Mouse (Mus musculus) liver, embryonic 12.5 days (tissue): ENCODE results near the gene Mtif2. TPM values are rescaled to one million over a fixed set of nuclear protein-coding genes. Genes with fewer than 3 reads are reported as not detected.

Experiments
- ATAC-seq: fragments of 200-750 bp; cut with Nextera tagmentation; 2 replicates; pipeline ENCODE4 v1.8.0; 2017; ENCODE audit warnings: moderate number of reproducible peaks, mild to moderate bottlenecking, moderate library complexity
- H3K27ac ChIP-seq: fragments of 300-500 bp; sonication (generic); 2 replicates; pipeline ENCODE4 v1.5.1; 2016; ENCODE audit warnings: mild to moderate bottlenecking
- H3K27me3 ChIP-seq: fragments of 300-500 bp; sonication (generic); replicated peaks from 2 replicates; pipeline ENCODE4 v1.6.1; 2016; ENCODE audit warnings: mild to moderate bottlenecking, moderate library complexity
- H3K36me3 ChIP-seq: fragments of 300-500 bp; sonication (generic); 2 replicates; pipeline ENCODE4 v1.6.1; 2016; ENCODE audit warnings: mild to moderate bottlenecking, moderate library complexity
- H3K4me1 ChIP-seq: fragments of 300-500 bp; sonication (generic); 2 replicates; pipeline ENCODE4 v1.6.1; 2016
- H3K4me2 ChIP-seq: fragments of 300-500 bp; sonication (generic); 2 replicates; pipeline ENCODE4 v1.6.1; 2016; ENCODE audit warnings: mild to moderate bottlenecking, moderate library complexity
- H3K4me3 ChIP-seq: fragments of 300-500 bp; sonication (generic); 2 replicates; pipeline ENCODE4 v1.5.1; 2016; ENCODE audit warnings: mild to moderate bottlenecking, moderate library complexity
- H3K9ac ChIP-seq: fragments of 300-500 bp; sonication (generic); 2 replicates; pipeline ENCODE4 v1.6.1; 2016; ENCODE audit warnings: mild to moderate bottlenecking, moderate library complexity
- H3K9me3 ChIP-seq: fragments of 300-500 bp; sonication (generic); replicated peaks from 2 replicates; pipeline ENCODE4 v1.6.1; 2016; ENCODE audit warnings: mild to moderate bottlenecking, moderate library complexity
- WGBS: fragments of 180-500 bp; shearing (Covaris S2); methylation state at CpG from one replicate; pipeline ENCODE4 v1.1.7; 2016; ENCODE audit not compliant: insufficient replicate concordance; 5-methylcytosine and 5-hydroxymethylcytosine counted together
- polyA plus RNA-seq: library from polyadenylated mRNA; unstranded; fragments of >200 nt; fragmentation: Nextera tagmentation; extraction: Ambion mirVana; gene quantifications from 2 replicates; pipeline ENCODE4 v1.2.1, GENCODE M21; 2016

The Mtif2 gene
- polyA plus RNA-seq, 1 experiment from 2014 or later, result 36.2 TPM

GRCm38 (mm10) chr11:29571536-29571935 lies 45.3 kb downstream of the Mtif2 start:
- Histone ChIP-seq H3K36me3 (no peaks in the 10 kb centered on the region), H3K4me2 (no peak overlapping the region), H3K4me3 (no peak overlapping the region), H3K9me3 (no peaks in the 10 kb centered on the region), H3K27me3 (no peaks in the 10 kb centered on the region), H3K9ac (no peak overlapping the region), H3K4me1 (no peaks in the 10 kb centered on the region), H3K27ac (no peak overlapping the region)
- no peak for ATAC-seq
- WGBS, result 42% methylated on average over 3 of the region's 3 CpGs

- no peak overlapping the region for H3K27ac ChIP-seq
- no peaks in the 10 kb centered on the region for H3K36me3 ChIP-seq
- no peaks in the 10 kb centered on the region for H3K27me3 ChIP-seq
- H3K9me3 ChIP-seq, result no peaks in the 10 kb centered on the region
- H3K4me2 ChIP-seq, result no peak overlapping the region
- H3K4me1 ChIP-seq, result no peaks in the 10 kb centered on the region
- 62% methylated on average over 2 of the region's 2 CpGs for WGBS
- H3K9ac ChIP-seq, result no peak overlapping the region
- H3K4me3 ChIP-seq, result no peak overlapping the region
- ATAC-seq, result no peak
Measured at GRCm38 (mm10) chr11:29572656-29573055, 46.4 kb downstream of the Mtif2 start.

- H3K4me1 ChIP-seq, result no peaks in the 10 kb centered on the region
- no peak overlapping the region for H3K9ac ChIP-seq
- H3K4me3 ChIP-seq, result no peak overlapping the region
- no peaks in the 10 kb centered on the region for H3K36me3 ChIP-seq
- H3K27me3 ChIP-seq, result no peaks in the 10 kb centered on the region
- no peak overlapping the region for H3K4me2 ChIP-seq
- no peak for ATAC-seq
- H3K27ac ChIP-seq, result no peak overlapping the region
- H3K9me3 ChIP-seq, result no peaks in the 10 kb centered on the region; the same call in 1 of the 2 replicates
Measured at GRCm38 (mm10) chr11:29579610-29580009, 53.4 kb downstream of the Mtif2 start.

Other genes starting within 250 kb of the Mtif2 start
- gene Ccdc88a, start 152.8 kb upstream of the Mtif2 start, polyA plus RNA-seq, result 8.2 and 10.1 TPM in 2 replicates
- gene Prorsd1, start 11.4 kb upstream of the Mtif2 start, polyA plus RNA-seq, result 31.4 and 32.1 TPM in 2 replicates
- 0.21 and 0.23 TPM in 2 replicates for gene Clhc1, start 21.5 kb downstream of the Mtif2 start, polyA plus RNA-seq
- 1,007 and 1,054 TPM in 2 replicates for gene Rps27a, start 21.7 kb downstream of the Mtif2 start, polyA plus RNA-seq
- gene Rtn4, start 166.5 kb downstream of the Mtif2 start, polyA plus RNA-seq, result 24.6 and 24.9 TPM in 2 replicates